Mouse (Mus musculus) CH12.LX (cell line): ENCODE data around the gene Ifrd2.

Source experiments
- CTCF ChIP-seq, 2 experiments: IDR thresholded peaks in 1 of 2; conservative IDR thresholded peaks in 1 of 2; 2 replicates each; pipeline ENCODE4 v1.5.1; 2011 to 2012; ENCODE audit warnings: low read depth in 2 of 2, low read length in 2 of 2, improper control_type of control experiment in 1 of 2, inconsistent platforms in 1 of 2, mild to moderate bottlenecking in 1 of 2, moderate library complexity in 1 of 2
- E2F4 ChIP-seq: IDR thresholded peaks from 2 replicates; pipeline ENCODE4 v1.6.1; 2011; ENCODE audit warnings: low read depth, low read length, improper control_type of control experiment; ENCODE audit not compliant: insufficient replicate concordance
- HCFC1 ChIP-seq: IDR thresholded peaks from 2 replicates; pipeline ENCODE4 v1.6.1; 2012; ENCODE audit warnings: low read depth, mild to moderate bottlenecking, inconsistent platforms, low read length, improper control_type of control experiment
- RCOR1 ChIP-seq: conservative IDR thresholded peaks from 2 replicates; pipeline ENCODE4 v1.6.1; 2012; ENCODE audit warnings: low read depth, mild to moderate bottlenecking, inconsistent platforms, low read length, improper control_type of control experiment
- TCF12 ChIP-seq: IDR thresholded peaks from 2 replicates; pipeline ENCODE4 v1.6.1; 2014; ENCODE audit warnings: low read depth, mild to moderate bottlenecking, inconsistent platforms, low read length, improper control_type of control experiment

DNA sequence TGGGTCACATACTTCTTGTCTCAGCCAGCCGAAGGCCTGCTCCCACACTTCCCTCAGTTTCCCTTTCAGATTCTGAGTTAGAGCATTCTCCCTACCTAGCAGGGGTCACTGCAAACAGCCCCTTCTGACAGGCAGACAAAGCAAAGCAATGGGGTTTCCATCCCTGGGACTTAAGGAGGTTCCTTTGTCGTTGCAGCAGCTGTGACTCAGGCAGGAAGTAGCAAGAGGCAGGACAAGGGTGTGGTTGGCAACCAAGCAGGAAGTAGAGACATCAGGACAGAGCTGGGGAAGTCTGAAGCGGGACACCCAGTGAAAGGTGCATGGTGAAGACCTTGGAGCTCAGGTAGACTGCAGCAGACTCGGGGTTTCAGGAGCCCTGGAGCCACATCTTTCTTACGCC lies 37.1 kb downstream of the Ifrd2 start:
- TF ChIP-seq CTCF (conservative IDR thresholded peaks at IDR 0.05 in 1 of 2, IDR thresholded peaks at IDR 0.05 in 1 of 2; ENCODE audit: low read depth in 2 of 2, low read length in 2 of 2) = no peak
- no peak for TF ChIP-seq RCOR1
- no peak for TF ChIP-seq TCF12
- no peak for TF ChIP-seq E2F4
- no peak for TF ChIP-seq HCFC1
